Mouse (Mus musculus) effector memory CD4-positive, alpha-beta T cell, adult 5 months (primary cell): ENCODE measurements around the gene Ifitm10. TPM values are rescaled to one million over a fixed set of nuclear protein-coding genes. Genes with fewer than 3 reads are reported as not detected.

Experiments used
- polyA plus RNA-seq: library from polyadenylated mRNA; unstranded; fragments of 100-300 nt; shearing (Covaris generic); gene quantifications from one replicate; pipeline ENCODE4 v1.2.1, GENCODE M21; 2017

Gene Ifitm10
- polyA plus RNA-seq = 24.4 TPM

GRCm38 (mm10) chr7:142373641-142374412, at the start of gene Ifitm10:
Gene Ifitm10, minus strand, starts transcription at chr7:142373753.

GRCm38 (mm10) chr7:142387419-142388148, 14.0 kb upstream of the Ifitm10 start, which contains the start of gene Ctsd:
Gene Ctsd, minus strand, starts transcription at chr7:142388038.

GRCm38 (mm10) chr7:142382567-142382966, 9.0 kb upstream of the Ifitm10 start, which contains the start of gene Gm49369:
Gene Gm49369, minus strand, starts transcription at chr7:142382667.

GRCm38 (mm10) chr7:142303249-142303648, 70.3 kb downstream of the Ifitm10 start, which contains the start of gene Krtap5-4:
Gene Krtap5-4, plus strand, starts transcription at chr7:142303549.

GRCm38 (mm10) chr7:142297018-142297417, 76.5 kb downstream of the Ifitm10 start, which contains the start of gene Krtap5-1:
Gene Krtap5-1, minus strand, starts transcription at chr7:142297118.

Other genes with a start within 250 kb of the Ifitm10 start
- not detected for gene Gm39115, start 237.7 kb downstream of the Ifitm10 start, polyA plus RNA-seq
- gene Gm45337, start 229.1 kb downstream of the Ifitm10 start, polyA plus RNA-seq = not detected
- not detected for gene Gm29735, start 216.6 kb downstream of the Ifitm10 start, polyA plus RNA-seq
- not detected for gene Gm4553, start 208.0 kb downstream of the Ifitm10 start, polyA plus RNA-seq
- not detected for gene Krtap5-2, start 197.7 kb downstream of the Ifitm10 start, polyA plus RNA-seq
- gene Gm10153, start 183.4 kb downstream of the Ifitm10 start, polyA plus RNA-seq = not detected
- not detected for gene Krtap5-3, start 172.4 kb downstream of the Ifitm10 start, polyA plus RNA-seq
- gene Gm7579, start 161.9 kb downstream of the Ifitm10 start, polyA plus RNA-seq = not detected
- not detected for gene Krtap5-5, start 143.8 kb downstream of the Ifitm10 start, polyA plus RNA-seq
- not detected for gene Gm40460, start 132.7 kb downstream of the Ifitm10 start, polyA plus RNA-seq
- gene Gm2431, start 115.4 kb downstream of the Ifitm10 start, polyA plus RNA-seq = not detected
- not detected for gene Gm4559, start 99.4 kb downstream of the Ifitm10 start, polyA plus RNA-seq
- not detected for gene Krtap5-1, start 76.6 kb downstream of the Ifitm10 start, polyA plus RNA-seq
- not detected for gene Krtap5-4, start 70.2 kb downstream of the Ifitm10 start, polyA plus RNA-seq
- 12.8 TPM for gene Gm49369, start 8.9 kb upstream of the Ifitm10 start, polyA plus RNA-seq
- gene Ctsd, start 14.3 kb upstream of the Ifitm10 start, polyA plus RNA-seq = 304 TPM
- not detected for gene Syt8, start 61.1 kb upstream of the Ifitm10 start, polyA plus RNA-seq
- gene Tnni2, start 68.1 kb upstream of the Ifitm10 start, polyA plus RNA-seq = not detected
- 942 TPM for gene Lsp1, start 87.1 kb upstream of the Ifitm10 start, polyA plus RNA-seq
- 1.2 TPM for gene Tnnt3, start 125.1 kb upstream of the Ifitm10 start, polyA plus RNA-seq
- 9.9 TPM for gene Mrpl23, start 158.9 kb upstream of the Ifitm10 start, polyA plus RNA-seq